Mouse (Mus musculus) liver, embryonic 12.5 days (tissue): ENCODE data around the gene Tesc. TPM values are rescaled to one million over a fixed set of nuclear protein-coding genes. Genes with fewer than 3 reads are reported as not detected.

Experiments
- ATAC-seq: fragments of 200-750 bp; cut with Nextera tagmentation; 2 replicates; pipeline ENCODE4 v1.8.0; 2017; ENCODE audit warnings: moderate number of reproducible peaks, mild to moderate bottlenecking, moderate library complexity
- H3K27ac ChIP-seq: fragments of 300-500 bp; sonication (generic); 2 replicates; pipeline ENCODE4 v1.5.1; 2016; ENCODE audit warnings: mild to moderate bottlenecking
- H3K27me3 ChIP-seq: fragments of 300-500 bp; sonication (generic); replicated peaks from 2 replicates; pipeline ENCODE4 v1.6.1; 2016; ENCODE audit warnings: mild to moderate bottlenecking, moderate library complexity
- H3K36me3 ChIP-seq: fragments of 300-500 bp; sonication (generic); 2 replicates; pipeline ENCODE4 v1.6.1; 2016; ENCODE audit warnings: mild to moderate bottlenecking, moderate library complexity
- H3K4me1 ChIP-seq: fragments of 300-500 bp; sonication (generic); 2 replicates; pipeline ENCODE4 v1.6.1; 2016
- H3K4me2 ChIP-seq: fragments of 300-500 bp; sonication (generic); 2 replicates; pipeline ENCODE4 v1.6.1; 2016; ENCODE audit warnings: mild to moderate bottlenecking, moderate library complexity
- H3K4me3 ChIP-seq: fragments of 300-500 bp; sonication (generic); 2 replicates; pipeline ENCODE4 v1.5.1; 2016; ENCODE audit warnings: mild to moderate bottlenecking, moderate library complexity
- H3K9ac ChIP-seq: fragments of 300-500 bp; sonication (generic); 2 replicates; pipeline ENCODE4 v1.6.1; 2016; ENCODE audit warnings: mild to moderate bottlenecking, moderate library complexity
- H3K9me3 ChIP-seq: fragments of 300-500 bp; sonication (generic); replicated peaks from 2 replicates; pipeline ENCODE4 v1.6.1; 2016; ENCODE audit warnings: mild to moderate bottlenecking, moderate library complexity
- WGBS: fragments of 180-500 bp; shearing (Covaris S2); methylation state at CpG from one replicate; pipeline ENCODE4 v1.1.7; 2016; ENCODE audit not compliant: insufficient replicate concordance; 5-methylcytosine and 5-hydroxymethylcytosine counted together
- polyA plus RNA-seq: library from polyadenylated mRNA; unstranded; fragments of >200 nt; fragmentation: Nextera tagmentation; extraction: Ambion mirVana; gene quantifications from 2 replicates; pipeline ENCODE4 v1.2.1, GENCODE M21; 2016

The Tesc gene
- polyA plus RNA-seq, 1 experiment from 2014 or later: 1.5 TPM

GRCm38 (mm10) chr5:118033328-118033727 lies 5.8 kb downstream of the Tesc start:
- H3K4me3 ChIP-seq: no peak overlapping the region
- no peak overlapping the region for H3K4me2 ChIP-seq
- peaks cover 24% of the 10 kb centered on the region for H3K4me1 ChIP-seq
- peaks cover 68% of the 10 kb centered on the region for H3K27me3 ChIP-seq
- no peak overlapping the region for H3K9ac ChIP-seq
- no peak for ATAC-seq
- no peaks in the 10 kb centered on the region for H3K36me3 ChIP-seq
- 43% methylated on average over 4 of the region's 4 CpGs for WGBS
- peaks cover 5% of the 10 kb centered on the region; the same call in 1 of the 2 replicates for H3K9me3 ChIP-seq
- H3K27ac ChIP-seq: no peak overlapping the region

- peaks cover 5% of the 10 kb centered on the region; the same call in 1 of the 2 replicates for H3K9me3 ChIP-seq
- H3K4me1 ChIP-seq: peaks cover 20% of the 10 kb centered on the region
- 58% methylated on average over 6 of the region's 6 CpGs for WGBS
- no peak for ATAC-seq
- H3K27me3 ChIP-seq: peaks cover 68% of the 10 kb centered on the region
- no peak overlapping the region for H3K4me2 ChIP-seq
- H3K36me3 ChIP-seq: no peaks in the 10 kb centered on the region
- H3K4me3 ChIP-seq: no peak overlapping the region
- H3K27ac ChIP-seq: no peak overlapping the region
- H3K9ac ChIP-seq: no peak overlapping the region
These were observed 6.2 kb downstream of the Tesc start for GRCm38 (mm10) chr5:118033740-118034139.

- 72% methylated on average over 1 of the region's 1 CpGs for WGBS
- Histone ChIP-seq H3K36me3 (no peaks in the 10 kb centered on the region), H3K4me3 (no peak overlapping the region), H3K9ac (no peak overlapping the region), H3K27me3 (peaks cover 67% of the 10 kb centered on the region), H3K9me3 (peaks cover 5% of the 10 kb centered on the region; the same call in 1 of the 2 replicates), H3K4me1 (peaks cover 11% of the 10 kb centered on the region; the same call in 1 of the 2 replicates), H3K27ac (no peak overlapping the region), H3K4me2 (no peak overlapping the region)
- ATAC-seq: no peak
These were observed 7.1 kb downstream of the Tesc start for GRCm38 (mm10) chr5:118034632-118035031.

- Histone ChIP-seq H3K9ac (no peak overlapping the region), H3K27ac (no peak overlapping the region), H3K4me2 (no peak overlapping the region), H3K9me3 (peaks cover 5% of the 10 kb centered on the region; the same call in 1 of the 2 replicates), H3K36me3 (no peaks in the 10 kb centered on the region), H3K4me3 (no peak overlapping the region), H3K4me1 (0 out of 2 replicates have a peak, but pooled peaks cover 10% of the 10 kb centered on the region), H3K27me3 (peaks cover 56% of the 10 kb centered on the region)
- ATAC-seq: no peak
- 33% methylated on average over 3 of the region's 3 CpGs for WGBS
These were observed 8.2 kb downstream of the Tesc start for GRCm38 (mm10) chr5:118035786-118036185.

- Histone ChIP-seq H3K4me2 (peak overlapping the region; percentile 8; the same call in 1 of the 2 replicates), H3K4me3 (no peak overlapping the region)
These were observed 9.6 kb downstream of the Tesc start for GRCm38 (mm10) chr5:118036888-118037797.

GRCm38 (mm10) chr5:118037798-118038484 lies 10.4 kb downstream of the Tesc start:
- H3K4me1 ChIP-seq: 0 out of 2 replicates have a peak, but pooled peaks cover 10% of the 10 kb centered on the region

More at GRCm38 (mm10) chr5:118036888-118037797, 9.6 kb downstream of the Tesc start:
- H3K27ac ChIP-seq: no peak overlapping the region
- no peak overlapping the region for H3K9ac ChIP-seq
- H3K27me3 ChIP-seq: peaks cover 44% of the 10 kb centered on the region; the same call in 1 of the 2 replicates
- H3K4me1 ChIP-seq: 0 out of 2 replicates have a peak, but pooled peaks cover 10% of the 10 kb centered on the region
- peaks cover 5% of the 10 kb centered on the region; the same call in 1 of the 2 replicates for H3K9me3 ChIP-seq
- WGBS: 23% methylated on average over 25 of the region's 25 CpGs
- H3K36me3 ChIP-seq: no peaks in the 10 kb centered on the region
- no peak for ATAC-seq

GRCm38 (mm10) chr5:118039241-118039668 lies 11.7 kb downstream of the Tesc start:
- Histone ChIP-seq H3K4me3 (no peak overlapping the region), H3K27me3 (peaks cover 34% of the 10 kb centered on the region; the same call in 1 of the 2 replicates), H3K9ac (no peak overlapping the region), H3K9me3 (peaks cover 5% of the 10 kb centered on the region; the same call in 1 of the 2 replicates), H3K4me1 (0 out of 2 replicates have a peak, but pooled peaks cover 10% of the 10 kb centered on the region), H3K36me3 (no peaks in the 10 kb centered on the region), H3K27ac (no peak overlapping the region), H3K4me2 (no peak overlapping the region)
- 47% methylated on average over 12 of the region's 12 CpGs for WGBS
- ATAC-seq: no peak

More at GRCm38 (mm10) chr5:118037798-118038484, 10.4 kb downstream of the Tesc start:
- Histone ChIP-seq H3K27me3 (peaks cover 43% of the 10 kb centered on the region; the same call in 1 of the 2 replicates), H3K9me3 (peaks cover 5% of the 10 kb centered on the region; the same call in 1 of the 2 replicates), H3K27ac (no peak overlapping the region), H3K4me2 (peak overlapping the region; percentile 26; the same call in 1 of the 2 replicates), H3K36me3 (no peaks in the 10 kb centered on the region), H3K9ac (no peak overlapping the region; the same call in 1 of the 2 replicates), H3K4me3 (no peak overlapping the region)
- ATAC-seq: no peak; the same call in 1 of the 2 replicates
- 16% methylated on average over 10 of the region's 10 CpGs for WGBS

GRCm38 (mm10) chr5:118042599-118042998 lies 15.1 kb downstream of the Tesc start:
- Histone ChIP-seq H3K27ac (no peak overlapping the region), H3K9ac (no peak overlapping the region), H3K27me3 (peaks cover 27% of the 10 kb centered on the region; the same call in 1 of the 2 replicates), H3K36me3 (no peaks in the 10 kb centered on the region), H3K9me3 (no peaks in the 10 kb centered on the region), H3K4me1 (0 out of 2 replicates have a peak, but pooled peaks cover 3% of the 10 kb centered on the region), H3K4me3 (no peak overlapping the region), H3K4me2 (no peak overlapping the region)
- 81% methylated on average over 6 of the region's 6 CpGs for WGBS
- no peak for ATAC-seq

GRCm38 (mm10) chr5:118043761-118044160 lies 16.2 kb downstream of the Tesc start:
- H3K4me1 ChIP-seq: 0 out of 2 replicates have a peak, but pooled peaks cover 3% of the 10 kb centered on the region

GRCm38 (mm10) chr5:118044907-118045306 lies 17.4 kb downstream of the Tesc start:
- Histone ChIP-seq H3K9ac (no peak overlapping the region), H3K4me3 (no peak overlapping the region), H3K36me3 (no peaks in the 10 kb centered on the region), H3K27ac (no peak overlapping the region), H3K4me1 (0 out of 2 replicates have a peak, but pooled peaks cover 4% of the 10 kb centered on the region), H3K27me3 (0 out of 2 replicates have a peak, but pooled peaks cover 7% of the 10 kb centered on the region), H3K9me3 (no peaks in the 10 kb centered on the region), H3K4me2 (no peak overlapping the region)
- no peak for ATAC-seq
- 65% methylated on average over 6 of the region's 6 CpGs for WGBS

More at GRCm38 (mm10) chr5:118043761-118044160, 16.2 kb downstream of the Tesc start:
- Histone ChIP-seq H3K9ac (no peak overlapping the region), H3K9me3 (no peaks in the 10 kb centered on the region), H3K27me3 (0 out of 2 replicates have a peak, but pooled peaks cover 16% of the 10 kb centered on the region), H3K27ac (no peak overlapping the region), H3K4me3 (no peak overlapping the region), H3K4me2 (no peak overlapping the region), H3K36me3 (no peaks in the 10 kb centered on the region)
- WGBS: 77% methylated on average over 4 of the region's 4 CpGs
- no peak for ATAC-seq

- H3K4me2 ChIP-seq: no peak overlapping the region
- no peaks in the 10 kb centered on the region for H3K9me3 ChIP-seq
- WGBS: 66% methylated on average over 9 of the region's 9 CpGs
- no peak for ATAC-seq
- H3K36me3 ChIP-seq: no peaks in the 10 kb centered on the region
- 0 out of 2 replicates have a peak, but pooled peaks cover 4% of the 10 kb centered on the region for H3K4me1 ChIP-seq
- H3K27ac ChIP-seq: no peak overlapping the region
- no peak overlapping the region for H3K4me3 ChIP-seq
- H3K27me3 ChIP-seq: 0 out of 2 replicates have a peak, but pooled peaks cover 7% of the 10 kb centered on the region
- no peak overlapping the region for H3K9ac ChIP-seq
These were observed 17.8 kb downstream of the Tesc start for GRCm38 (mm10) chr5:118045385-118045784.
